Mouse (Mus musculus): ENCODE measurements at regions not wholly inside any gene's neighbourhood (a gene's known extent, or its start where the extent isn't known, plus 50 kb on each side); places are given as distances from the start of the nearest gene placed in this dataset.

DNA sequence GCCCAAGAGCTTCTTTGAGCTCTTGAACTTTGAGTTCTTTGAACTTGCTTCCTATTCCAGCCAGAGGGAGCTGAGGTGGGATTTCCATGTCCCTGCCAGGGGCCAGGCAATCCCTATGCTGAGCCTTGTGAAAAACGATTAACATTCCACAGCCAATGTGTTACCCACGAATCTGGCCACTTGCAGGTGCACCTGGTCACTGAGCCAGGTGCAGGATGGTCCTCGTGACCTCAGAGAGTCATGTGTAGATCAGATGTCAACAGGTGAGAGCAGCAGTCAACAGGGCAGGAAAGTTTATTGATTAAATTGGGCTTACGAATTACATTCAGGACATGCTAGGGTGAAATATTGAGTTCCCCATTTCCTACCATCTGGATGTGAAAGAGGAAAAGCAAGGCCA is 275.4 kb upstream of the Rsrc1 start:
- Histone ChIP-seq H3K4me1 (ENCODE audit: insufficient read depth, low read length) (no peaks in the 10 kb centered on the region), H3K4me2 (ENCODE audit: low read depth, low read length, poor library complexity, severe bottlenecking) (no peak overlapping the region), H3K9me3 (ENCODE audit: low read length) (no peaks in the 10 kb centered on the region), H3K4me3 (ENCODE audit: low read depth, low read length) (no peak overlapping the region), H3K9ac (replicated peaks; ENCODE audit: low read length, poor library complexity, severe bottlenecking) (no peak overlapping the region), H3K27me3 (ENCODE audit: insufficient read depth, low read length) (no peaks in the 10 kb centered on the region), H3K36me3 (ENCODE audit: insufficient read depth, low read length) (no peaks in the 10 kb centered on the region), H3K27ac (ENCODE audit: low read depth, low read length) (no peak overlapping the region)
- 87% methylated on average over 4 of the region's 4 CpGs for WGBS
- ATAC-seq (ENCODE audit: low FRiP score) (no peak), DNase-seq (ENCODE audit: low spot score) (no peak)
- TF ChIP-seq CTCF (IDR thresholded peaks at IDR 0.05): no peak

DNA sequence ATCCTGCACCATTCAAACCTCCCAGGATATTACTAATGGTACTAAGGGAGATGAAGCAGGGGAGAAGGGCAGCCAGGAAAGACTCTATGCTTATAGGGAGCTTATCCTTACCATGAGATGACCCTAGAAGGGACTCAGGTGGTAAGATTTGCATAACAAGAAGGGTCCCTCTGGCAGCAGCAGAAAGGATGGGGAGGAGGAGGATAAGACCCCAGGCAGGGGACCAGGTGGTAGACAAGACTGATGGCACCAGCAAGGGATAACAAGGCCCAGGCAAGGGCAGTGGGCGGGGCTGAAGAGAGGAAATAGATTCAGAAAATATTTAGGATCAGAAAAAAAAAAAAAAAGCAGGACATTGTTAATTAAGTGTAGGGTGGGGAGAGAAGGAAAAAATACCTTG is 245.7 kb upstream of the Rsrc1 start:
- no peak for TF ChIP-seq CTCF (IDR thresholded peaks at IDR 0.05)
- DNase-seq (ENCODE audit: low spot score) (no peak), ATAC-seq (ENCODE audit: low FRiP score) (no peak)
- 80% methylated on average over 1 of the region's 1 CpGs for WGBS
- H3K4me2 ChIP-seq (ENCODE audit: low read depth, low read length, poor library complexity, severe bottlenecking): no peak overlapping the region
- no peaks in the 10 kb centered on the region for H3K27me3 ChIP-seq (ENCODE audit: insufficient read depth, low read length)
- H3K9me3 ChIP-seq (ENCODE audit: low read length): no peaks in the 10 kb centered on the region
- no peaks in the 10 kb centered on the region for H3K4me1 ChIP-seq (ENCODE audit: insufficient read depth, low read length)
- H3K4me3 ChIP-seq (ENCODE audit: low read depth, low read length): no peak overlapping the region
- no peaks in the 10 kb centered on the region for H3K36me3 ChIP-seq (ENCODE audit: insufficient read depth, low read length)
- no peak overlapping the region for H3K9ac ChIP-seq (replicated peaks; ENCODE audit: low read length, poor library complexity, severe bottlenecking)
- no peak overlapping the region for H3K27ac ChIP-seq (ENCODE audit: low read depth, low read length)

GRCm38 (mm10) chr3:66738201-66739062 is 242.8 kb upstream of the Rsrc1 start:
- Histone ChIP-seq H3K4me1 (ENCODE audit: insufficient read depth, low read length) (no peaks in the 10 kb centered on the region), H3K36me3 (ENCODE audit: insufficient read depth, low read length) (no peaks in the 10 kb centered on the region), H3K9ac (replicated peaks; ENCODE audit: low read length, poor library complexity, severe bottlenecking) (no peak overlapping the region), H3K4me2 (ENCODE audit: low read depth, low read length, poor library complexity, severe bottlenecking) (no peak overlapping the region), H3K27ac (ENCODE audit: low read depth, low read length) (no peak overlapping the region), H3K4me3 (ENCODE audit: low read depth, low read length) (no peak overlapping the region), H3K9me3 (ENCODE audit: low read length) (no peaks in the 10 kb centered on the region), H3K27me3 (ENCODE audit: insufficient read depth, low read length) (no peaks in the 10 kb centered on the region)
- 74% methylated on average over 12 of the region's 12 CpGs for WGBS
- ATAC-seq (ENCODE audit: low FRiP score) (0 out of 2 replicates have a peak, but pooled peaks have one; percentile 48), DNase-seq (ENCODE audit: low spot score) (peak; percentile 39)
- no peak for TF ChIP-seq CTCF (IDR thresholded peaks at IDR 0.05)

DNA sequence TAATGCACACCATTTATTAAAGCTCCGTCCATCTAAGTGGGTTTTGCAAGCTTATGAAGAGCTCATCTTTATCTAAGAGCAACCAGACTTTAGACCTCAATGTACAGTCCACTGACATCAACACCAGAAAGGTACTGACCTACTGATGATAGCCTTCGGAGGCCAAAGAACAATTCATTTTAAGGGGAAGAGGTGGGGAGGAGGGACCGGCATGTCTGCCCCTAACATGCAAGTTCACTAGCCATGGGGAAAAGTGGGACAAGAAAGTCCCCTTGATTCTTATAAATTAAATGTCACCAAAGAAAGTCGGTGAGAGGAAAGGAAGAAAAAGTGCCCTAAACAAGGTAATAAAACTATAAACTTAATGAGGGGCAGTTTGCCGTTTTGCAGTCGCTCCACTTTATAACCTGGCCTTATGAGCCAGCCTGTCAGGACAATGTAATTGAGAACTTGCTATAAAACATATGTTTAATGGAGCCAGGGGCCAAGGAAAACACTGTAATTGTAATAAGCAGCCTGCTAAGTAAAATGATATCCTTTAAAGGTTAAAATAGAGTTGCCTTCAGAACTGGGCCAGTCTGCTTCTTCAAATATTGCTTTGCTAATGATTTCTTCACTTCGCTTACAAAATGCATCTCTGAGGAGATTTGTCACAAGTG is 241.7 kb upstream of the Rsrc1 start:
- Histone ChIP-seq H3K4me1 (ENCODE audit: insufficient read depth, low read length) (no peaks in the 10 kb centered on the region), H3K27ac (ENCODE audit: low read depth, low read length) (no peak overlapping the region), H3K9ac (replicated peaks; ENCODE audit: low read length, poor library complexity, severe bottlenecking) (no peak overlapping the region), H3K27me3 (ENCODE audit: insufficient read depth, low read length) (no peaks in the 10 kb centered on the region), H3K36me3 (ENCODE audit: insufficient read depth, low read length) (no peaks in the 10 kb centered on the region), H3K9me3 (ENCODE audit: low read length) (no peaks in the 10 kb centered on the region), H3K4me3 (ENCODE audit: low read depth, low read length) (no peak overlapping the region), H3K4me2 (ENCODE audit: low read depth, low read length, poor library complexity, severe bottlenecking) (no peak overlapping the region)
- DNase-seq (ENCODE audit: low spot score) (no peak), ATAC-seq (ENCODE audit: low FRiP score) (no peak)
- WGBS: 80% methylated on average over 7 of the region's 7 CpGs
- no peak for TF ChIP-seq CTCF (IDR thresholded peaks at IDR 0.05)

DNA sequence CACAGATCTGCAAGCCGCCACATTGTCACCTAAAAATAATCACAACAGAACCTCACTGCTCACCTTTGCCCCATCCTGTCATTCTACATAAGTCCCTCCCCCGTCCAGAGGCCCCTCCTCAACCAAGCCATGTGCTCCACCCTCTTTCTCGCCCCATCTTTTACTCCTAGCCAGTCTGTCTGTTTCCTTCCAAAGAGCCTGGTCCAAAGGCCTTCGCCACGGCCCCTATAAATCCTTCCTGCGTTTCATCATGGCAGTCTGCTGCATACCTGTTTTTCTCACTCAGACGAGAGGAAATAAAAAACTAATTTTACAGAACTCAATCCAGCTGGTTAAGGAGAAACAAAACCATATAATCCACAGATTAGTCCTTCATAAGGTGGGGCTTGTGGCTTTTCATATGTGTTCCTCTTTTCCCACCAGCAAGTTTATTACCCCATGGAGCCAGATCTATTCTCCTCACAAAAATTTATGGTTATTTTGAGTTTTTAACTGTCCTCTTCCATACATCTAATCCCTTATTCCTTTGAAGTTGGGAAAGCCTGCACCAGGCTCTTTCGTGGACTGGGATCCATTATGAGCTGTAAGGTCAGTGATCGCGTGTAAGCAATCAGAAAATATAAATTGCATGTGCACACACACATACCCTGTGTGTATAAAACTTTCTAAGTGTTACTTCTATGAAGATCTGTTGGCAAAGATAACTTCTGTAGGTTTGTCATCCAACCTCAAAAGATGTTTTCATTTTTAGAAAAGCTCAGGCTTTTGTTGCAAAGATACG is 236.9 kb upstream of the Rsrc1 start:
- no peaks in the 10 kb centered on the region for H3K9me3 ChIP-seq (ENCODE audit: low read length)
- ATAC-seq (ENCODE audit: low FRiP score) (no peak), DNase-seq (ENCODE audit: low spot score) (no peak)
- H3K36me3 ChIP-seq (ENCODE audit: insufficient read depth, low read length): no peaks in the 10 kb centered on the region
- 84% methylated on average over 11 of the region's 11 CpGs for WGBS
- H3K9ac ChIP-seq (replicated peaks; ENCODE audit: low read length, poor library complexity, severe bottlenecking): no peak overlapping the region
- H3K27ac ChIP-seq (ENCODE audit: low read depth, low read length): no peak overlapping the region
- H3K27me3 ChIP-seq (ENCODE audit: insufficient read depth, low read length): no peaks in the 10 kb centered on the region
- no peak overlapping the region for H3K4me3 ChIP-seq (ENCODE audit: low read depth, low read length)
- TF ChIP-seq CTCF (IDR thresholded peaks at IDR 0.05): no peak
- no peaks in the 10 kb centered on the region for H3K4me1 ChIP-seq (ENCODE audit: insufficient read depth, low read length)
- no peak overlapping the region for H3K4me2 ChIP-seq (ENCODE audit: low read depth, low read length, poor library complexity, severe bottlenecking)
